Mouse (Mus musculus): Measurements from ENCODE around the gene Gtpbp1.

DNA sequence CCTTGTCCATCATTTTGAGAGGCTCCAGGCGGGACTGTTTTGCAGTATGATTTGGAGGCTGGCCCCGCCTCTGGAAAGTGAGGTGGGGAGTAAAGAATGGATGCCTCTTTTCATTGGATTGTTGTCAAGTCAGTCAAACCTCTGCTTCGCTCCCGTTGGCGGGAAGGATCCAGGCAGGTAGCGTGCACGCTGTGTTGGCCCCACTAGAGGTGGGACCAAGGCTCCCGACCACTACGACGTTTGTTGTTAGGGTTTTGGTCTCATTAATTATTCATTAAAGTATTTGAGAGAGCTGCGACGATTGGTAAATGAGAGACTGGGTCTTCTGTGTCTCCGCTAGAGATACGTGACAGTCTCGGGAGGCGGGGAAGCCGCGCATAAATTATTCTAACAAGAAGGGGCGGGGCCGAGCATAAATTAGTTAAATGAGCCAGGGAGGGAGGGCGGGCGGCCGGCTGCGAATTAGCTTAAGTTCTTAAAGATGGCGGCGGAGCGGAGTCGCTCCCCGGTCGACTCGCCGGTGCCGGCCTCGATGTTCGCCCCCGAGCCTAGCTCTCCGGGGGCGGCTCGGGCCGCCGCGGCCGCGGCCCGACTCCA, at the start of gene Gtpbp1:
- peak; percentile 89 for TF ChIP-seq POLR2A (IDR thresholded peaks at IDR 0.05; ENCODE audit: borderline replicate concordance, extremely low read depth, insufficient read depth, insufficient read length, poor library complexity, severe bottlenecking)
- TF ChIP-seq CTCF (IDR thresholded peaks at IDR 0.05; ENCODE audit: borderline replicate concordance, extremely low read depth, insufficient read depth, insufficient read length): no peak
